Mouse (Mus musculus) fibroblast of lung, adult 2 months (primary cell): Measurements from ENCODE around the gene Necab3.

Source experiments
- DNase-seq: peaks from one replicate; pipeline ENCODE4 v3.0.0-alpha.2; 2011; ENCODE audit warnings: low read depth

The Necab3 gene

DNA sequence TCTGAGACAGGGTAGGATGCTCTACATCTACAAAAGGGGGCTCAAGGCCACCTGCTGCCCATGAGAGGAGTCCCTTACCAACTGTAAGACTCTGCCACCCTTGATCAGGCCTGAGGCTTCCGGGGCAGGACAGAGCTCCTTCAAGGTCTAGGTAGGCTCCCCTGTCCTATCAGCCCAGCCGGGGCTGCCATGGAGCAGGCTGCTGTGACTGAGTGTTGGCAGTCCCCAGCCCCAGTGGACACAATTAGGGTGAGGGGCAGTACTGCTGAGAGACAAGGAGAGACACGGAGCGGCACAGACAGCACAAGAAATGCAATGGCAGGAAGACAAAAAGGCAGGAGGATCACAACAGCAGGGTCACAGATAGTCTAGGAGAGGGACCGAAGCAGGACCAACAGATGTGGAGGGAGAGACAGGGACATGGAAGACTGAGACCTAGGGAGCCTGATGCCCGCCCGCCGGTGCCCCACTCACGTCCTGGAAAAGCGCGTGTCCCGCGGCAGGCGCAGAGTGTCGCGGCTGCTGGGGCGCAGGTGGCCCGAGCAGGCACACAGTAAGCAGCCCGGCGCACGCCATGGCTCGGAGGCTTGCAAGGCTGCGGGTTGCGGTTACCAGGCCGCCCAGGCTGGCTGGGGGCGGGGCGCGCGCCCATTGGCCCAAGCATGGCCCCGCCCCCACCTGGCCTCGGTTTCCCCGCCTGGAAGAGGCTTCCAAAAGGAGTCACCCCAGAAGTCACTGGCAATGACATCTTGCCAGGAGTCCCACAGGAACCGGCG is at the start of gene Necab3:
TSS of gene Necab3 (minus strand) at position 627 of the 776 bp plus-strand sequence.
- DNase-seq: no peak

DNA sequence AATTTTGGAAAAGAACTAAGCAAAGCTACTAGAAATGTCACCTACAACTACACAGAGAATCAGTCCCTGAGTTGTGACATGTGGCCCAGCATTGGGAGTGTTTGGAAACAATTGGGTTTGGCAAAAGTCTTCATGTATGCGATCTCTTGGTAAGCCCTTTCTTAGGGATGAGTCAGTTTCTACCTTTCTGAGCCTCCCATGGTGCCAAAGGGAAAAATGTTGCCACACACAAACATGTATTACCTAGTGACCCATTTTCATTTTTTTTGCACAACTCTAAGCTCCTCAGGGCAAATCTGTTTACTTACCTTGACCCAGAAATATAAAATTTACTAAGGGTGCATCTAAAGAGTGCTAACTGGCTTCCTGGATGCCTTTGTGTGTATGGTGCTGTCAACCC is 48.3 kb upstream of the Necab3 start:
- no peak for DNase-seq

DNA sequence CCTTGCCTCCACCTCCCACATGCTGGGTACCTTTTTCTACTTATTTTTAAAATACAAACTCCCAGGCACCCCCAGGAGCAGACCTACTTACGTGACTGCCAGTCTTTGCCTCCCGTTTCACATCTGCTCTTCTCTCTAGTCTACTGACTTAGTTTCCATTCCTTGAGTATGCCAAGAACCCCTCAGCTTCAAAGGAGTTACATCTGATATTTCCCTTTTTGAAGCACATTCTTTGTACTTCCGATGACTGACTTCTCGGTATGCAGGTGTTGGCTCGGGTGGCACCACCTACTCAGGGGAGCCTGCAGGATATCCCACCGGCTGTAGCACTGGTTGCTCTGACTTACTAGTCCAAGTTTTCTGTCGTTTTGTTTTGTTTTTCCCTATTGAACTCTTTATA is 45.5 kb upstream of the Necab3 start:
- DNase-seq: no peak

DNA sequence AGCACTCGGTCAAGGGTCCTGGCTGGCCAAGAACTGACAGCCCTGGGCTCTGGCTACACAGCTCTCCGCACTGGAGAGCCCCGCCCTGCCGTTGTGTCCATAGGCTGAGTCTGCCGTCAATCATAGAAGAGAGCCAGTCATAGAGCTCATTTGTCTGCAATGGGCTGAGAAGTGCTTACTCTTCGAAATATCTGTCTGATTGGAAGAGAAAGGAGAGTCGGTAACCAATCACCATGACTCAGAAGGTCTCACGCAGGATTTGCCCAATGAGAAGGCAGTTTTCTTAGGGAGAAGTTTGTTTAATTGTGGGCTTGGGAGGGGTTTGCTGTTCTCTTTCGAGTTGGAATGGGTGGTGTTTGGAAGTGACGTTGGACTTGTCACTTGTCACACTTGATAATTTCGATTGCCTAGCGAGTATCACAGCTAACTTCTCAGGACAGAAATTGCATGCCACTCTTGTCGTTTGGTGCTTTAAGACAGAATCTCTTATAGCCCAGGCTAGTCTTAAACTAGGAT is 45.0 kb upstream of the Necab3 start, which contains the start of gene Pxmp4:
TSS of gene Pxmp4 (minus strand) at position 71 of the 516 bp plus-strand sequence.
- DNase-seq: peak; percentile 96

DNA sequence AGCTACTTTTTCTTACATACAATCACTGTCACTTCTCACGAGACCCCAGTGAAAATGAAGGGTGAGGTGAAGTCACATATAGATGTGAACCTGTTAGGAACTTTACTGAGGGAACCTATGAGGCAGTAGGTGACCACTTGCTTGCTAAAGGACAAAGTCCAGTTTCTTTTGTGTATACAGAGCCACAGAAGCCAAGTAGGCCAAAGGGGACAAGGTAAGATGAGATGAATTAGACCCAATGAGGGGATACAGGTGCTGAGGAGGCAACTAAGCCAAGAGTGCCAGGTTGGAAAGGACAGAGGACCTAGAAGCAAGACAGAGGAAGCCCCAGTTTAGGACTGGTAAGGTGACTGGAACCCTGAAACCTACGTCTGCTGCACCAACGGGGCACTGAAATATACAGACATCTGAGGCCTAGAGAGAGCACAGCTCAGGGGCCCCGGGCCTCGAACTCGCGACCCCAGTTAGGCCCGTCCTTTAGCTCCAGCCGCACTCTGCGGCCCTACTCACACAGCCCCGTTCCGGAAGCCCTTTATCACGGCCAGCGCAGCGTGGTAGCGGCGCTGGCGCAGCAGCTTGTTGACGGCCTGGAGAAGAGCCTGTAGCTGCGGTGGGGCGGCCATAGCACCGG is 44.4 kb upstream of the Necab3 start:
- no peak for DNase-seq

DNA sequence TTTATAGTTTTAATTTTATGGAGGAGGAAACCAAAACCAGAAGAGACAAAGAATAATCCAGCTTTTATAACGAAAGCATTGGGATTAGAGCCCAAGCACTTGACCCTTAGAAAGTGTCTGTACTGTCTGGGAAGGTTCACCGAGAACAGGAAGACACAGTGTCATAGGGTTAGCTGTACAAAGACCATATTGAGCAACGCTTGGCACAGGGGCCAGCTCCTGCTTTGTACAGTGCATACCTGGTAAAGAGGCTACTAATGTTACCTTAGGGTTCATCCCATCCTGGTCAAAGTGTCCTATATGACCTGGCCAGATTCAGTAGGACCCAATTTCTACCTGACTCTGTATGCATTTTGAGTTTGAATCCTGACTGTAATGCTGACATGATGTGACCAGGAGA is 42.6 kb upstream of the Necab3 start:
- DNase-seq: no peak

DNA sequence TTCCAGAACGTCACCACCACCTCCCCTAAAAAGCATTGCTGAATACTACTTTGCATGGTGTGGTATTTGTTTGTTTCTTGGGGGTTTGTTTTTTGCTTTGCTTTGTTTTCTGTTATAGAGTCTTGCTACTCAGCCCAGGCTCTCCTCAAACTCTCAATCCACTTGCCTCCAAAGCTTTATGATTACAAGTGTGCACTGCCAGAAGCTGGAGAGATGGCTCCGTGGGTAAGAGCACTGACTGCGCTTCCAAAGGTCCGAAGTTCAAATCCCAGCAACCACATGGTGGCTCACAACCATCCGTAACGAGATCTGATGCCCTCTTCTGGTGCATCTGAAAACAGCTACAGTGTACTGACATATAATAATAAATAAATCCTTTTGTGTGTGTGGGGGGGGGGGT is 41.9 kb upstream of the Necab3 start:
- DNase-seq: no peak

DNA sequence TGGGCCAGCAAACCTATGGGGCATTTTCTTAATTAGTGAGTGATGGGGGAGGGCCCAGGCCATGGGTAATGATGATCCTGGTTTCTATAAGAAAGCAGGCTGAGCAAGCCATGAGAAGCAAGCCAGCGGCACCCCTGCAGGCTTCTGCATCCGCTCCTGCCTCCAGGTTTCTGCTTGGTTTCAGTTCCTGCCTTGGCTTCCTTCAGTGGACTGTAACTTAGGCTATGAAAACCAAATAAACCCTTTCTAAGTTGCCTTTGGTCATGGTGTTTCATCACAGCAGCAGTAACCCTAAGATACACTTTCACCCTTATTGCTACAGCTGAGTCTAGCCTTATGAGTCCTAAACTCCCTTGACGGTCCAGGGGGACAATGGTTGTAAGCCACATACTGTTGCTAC is 38.7 kb upstream of the Necab3 start:
- DNase-seq: no peak

DNA sequence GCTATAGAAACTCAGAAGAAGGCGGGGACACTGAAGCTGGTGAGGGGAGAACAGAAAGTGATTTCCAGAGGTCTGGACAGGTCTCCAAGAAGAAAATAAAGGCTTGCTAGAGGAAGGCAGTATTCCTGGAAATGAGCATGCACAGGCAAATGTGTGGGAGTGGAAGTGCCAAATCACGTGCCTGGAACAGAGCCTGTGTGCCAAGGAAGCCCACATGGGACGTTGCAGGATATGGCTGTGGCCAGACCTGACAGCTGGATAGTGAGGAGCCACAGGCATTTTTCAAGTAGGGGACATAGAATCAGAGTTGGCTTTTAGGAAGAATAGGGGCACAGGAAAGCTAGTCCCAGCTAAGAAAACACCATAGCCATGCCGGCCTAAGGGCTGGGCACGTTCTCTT is 37.1 kb upstream of the Necab3 start:
- DNase-seq: no peak

DNA sequence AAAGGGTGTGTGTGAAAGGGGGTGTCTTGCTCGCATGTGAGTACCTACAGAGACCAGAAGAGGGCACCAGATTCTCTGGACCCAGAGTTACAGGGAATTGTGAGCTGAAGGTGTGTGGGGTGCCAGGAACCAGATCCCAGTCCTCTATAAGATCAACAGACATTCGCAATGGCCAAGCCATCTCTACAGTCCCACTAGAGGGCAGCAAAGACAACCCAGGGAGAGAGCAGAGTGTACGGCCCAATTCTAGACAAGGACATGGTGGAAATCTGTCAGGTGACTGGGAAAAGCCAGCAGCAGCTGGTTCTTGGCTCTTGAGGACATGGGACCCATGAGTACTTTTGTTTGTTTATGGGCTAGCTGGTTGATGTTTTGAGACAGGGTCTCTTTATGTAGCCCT is 34.3 kb upstream of the Necab3 start:
- DNase-seq: no peak

DNA sequence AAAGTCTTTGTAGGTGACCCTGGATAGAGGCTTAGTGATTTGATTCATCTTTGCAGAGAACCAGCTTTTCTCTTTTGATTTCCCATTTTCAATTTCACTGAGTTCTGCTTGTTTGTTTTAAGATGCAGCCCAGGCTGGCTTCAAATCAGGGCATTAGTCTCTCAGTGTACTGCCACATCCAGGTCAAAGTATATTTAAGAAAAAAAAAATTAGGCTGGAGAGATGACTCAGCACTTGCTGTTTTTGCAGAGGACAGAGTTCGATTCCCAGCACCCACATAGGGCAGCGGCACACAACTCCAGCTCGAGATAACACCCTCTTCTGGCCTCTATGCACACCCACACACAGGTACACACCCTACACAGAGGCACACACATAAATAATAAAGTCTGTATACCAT is 32.5 kb upstream of the Necab3 start:
- DNase-seq: no peak

DNA sequence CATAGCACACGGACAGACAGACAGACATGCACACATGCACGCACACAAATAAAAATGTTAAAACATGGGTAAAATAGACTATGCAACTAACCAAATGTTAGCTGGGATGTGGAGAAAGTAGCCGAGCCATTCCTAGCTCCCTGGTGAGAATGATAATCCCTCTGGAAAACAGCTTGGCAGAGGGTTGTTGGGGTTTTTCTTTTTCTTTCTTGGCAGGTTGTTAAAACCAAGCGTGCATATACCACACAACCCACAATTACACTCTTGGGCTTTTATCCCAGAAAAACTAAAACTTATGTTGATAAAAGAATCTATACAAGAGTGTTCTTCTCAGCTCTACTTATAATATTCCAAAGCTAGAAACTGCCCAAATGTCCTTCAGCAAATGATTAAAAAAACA is 30.4 kb upstream of the Necab3 start:
- DNase-seq: no peak

DNA sequence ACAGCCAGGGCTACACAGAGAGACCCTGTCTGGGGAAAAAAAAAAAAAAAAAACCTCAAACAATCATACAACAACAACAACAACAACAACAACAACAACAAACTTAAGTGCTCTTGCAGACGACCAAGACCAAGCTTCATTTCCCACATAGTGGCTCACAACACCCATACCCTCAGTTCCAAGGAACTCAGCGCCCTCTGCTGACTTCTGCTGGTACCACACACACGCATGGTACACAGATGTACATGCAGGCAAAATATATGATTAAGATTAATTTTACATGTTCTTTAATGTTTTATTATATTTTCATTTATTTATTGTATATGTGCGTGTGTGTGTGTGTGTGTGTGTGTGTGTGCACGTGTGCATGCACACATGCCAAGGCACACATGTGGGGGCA is 27.7 kb upstream of the Necab3 start:
- DNase-seq: no peak

DNA sequence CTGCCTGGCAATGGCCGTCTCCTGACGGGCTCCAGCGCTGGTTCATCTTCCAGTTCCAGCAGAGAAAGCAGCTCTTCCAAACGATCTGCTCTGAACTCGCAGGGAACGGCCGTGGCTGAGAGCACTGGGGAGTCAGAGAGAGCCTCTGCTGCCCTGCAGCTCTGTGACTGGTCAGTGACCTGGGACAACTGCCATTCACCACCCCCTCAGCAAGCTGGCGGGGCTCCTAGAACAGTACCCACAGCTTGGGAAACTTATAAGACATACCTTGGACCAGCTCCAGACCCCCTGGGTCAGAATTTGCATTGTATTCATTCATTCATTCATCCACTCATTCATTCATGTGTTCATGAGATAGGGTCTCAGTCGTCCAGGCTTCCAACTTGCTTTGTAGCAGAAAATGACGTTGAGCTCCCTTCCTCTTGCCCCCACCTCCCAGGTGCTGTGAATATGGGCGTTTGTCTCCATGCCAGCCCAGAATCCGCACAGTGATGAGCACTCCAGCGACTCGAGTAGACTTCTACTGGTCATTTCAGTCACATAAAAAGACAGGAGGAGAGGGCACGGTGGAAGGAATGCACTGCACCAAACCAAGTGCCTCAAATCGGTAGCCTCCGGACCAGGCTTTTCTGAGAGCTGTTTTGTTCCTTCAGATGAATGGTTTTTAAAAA is 26.4 kb upstream of the Necab3 start:
- DNase-seq: no peak

DNA sequence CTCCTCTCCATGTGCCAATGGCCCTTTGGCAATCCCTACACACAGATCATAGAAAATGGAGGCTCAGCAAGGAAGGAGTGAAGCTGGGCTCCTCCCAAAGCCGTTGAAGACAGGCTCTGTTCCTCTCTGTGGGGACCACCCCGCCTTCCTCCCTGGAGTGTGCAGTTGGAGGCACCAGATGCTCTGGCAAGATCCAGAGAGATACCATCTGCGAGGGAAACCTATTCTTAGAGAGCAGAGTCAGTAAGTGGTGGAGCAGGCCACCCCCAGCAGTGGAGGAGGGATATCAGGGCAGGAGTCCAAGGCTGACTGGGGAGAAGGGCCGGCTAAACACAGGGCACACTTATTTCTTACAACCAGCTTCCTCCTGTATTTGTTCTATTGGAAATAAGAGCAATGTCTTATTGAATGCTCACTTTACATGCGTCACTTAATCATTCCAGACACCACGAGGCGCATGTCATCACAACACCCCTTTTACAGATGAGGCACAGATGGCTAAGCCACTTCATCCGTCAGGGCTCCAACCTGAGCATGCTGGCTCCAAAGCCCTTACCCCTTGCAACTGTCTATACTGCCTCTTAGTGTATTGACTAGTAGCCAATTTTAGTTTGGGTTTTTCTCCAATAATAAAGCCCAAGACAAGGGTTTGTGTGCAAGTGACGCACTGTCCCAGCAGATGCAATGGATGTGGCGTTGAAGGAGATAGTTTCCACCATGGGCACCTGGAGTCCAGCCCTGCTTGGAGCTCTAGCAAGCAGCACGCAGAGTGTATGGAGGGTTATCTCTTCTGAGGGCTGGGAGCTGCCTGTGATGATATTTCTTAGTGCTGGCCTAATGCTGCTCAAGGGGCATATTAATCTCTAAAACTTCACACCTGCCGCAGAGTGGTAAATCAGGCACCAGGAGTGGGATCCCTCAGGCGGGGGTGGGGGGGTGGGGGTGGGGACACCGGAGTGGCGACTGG is 25.5 kb upstream of the Necab3 start:
- DNase-seq: no peak

DNA sequence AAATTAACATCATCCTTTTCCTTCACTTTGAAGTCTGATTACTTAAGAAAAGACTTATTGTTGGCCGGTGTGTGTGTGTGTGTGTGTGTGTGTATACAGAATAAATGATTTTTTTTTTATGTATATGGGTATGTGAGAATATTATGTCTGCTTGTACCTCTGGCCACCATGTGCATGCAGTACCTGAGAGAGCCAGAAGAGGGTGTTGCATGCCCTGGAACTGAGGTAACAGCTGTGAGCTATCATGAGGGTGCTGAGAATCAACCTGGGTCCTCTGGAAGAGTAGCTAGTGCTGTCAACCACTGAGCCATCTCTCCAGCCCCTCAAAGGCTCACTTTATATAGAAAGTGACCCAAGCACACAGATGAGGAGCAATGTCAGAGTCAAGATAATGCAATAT is 22.7 kb upstream of the Necab3 start:
- no peak for DNase-seq

DNA sequence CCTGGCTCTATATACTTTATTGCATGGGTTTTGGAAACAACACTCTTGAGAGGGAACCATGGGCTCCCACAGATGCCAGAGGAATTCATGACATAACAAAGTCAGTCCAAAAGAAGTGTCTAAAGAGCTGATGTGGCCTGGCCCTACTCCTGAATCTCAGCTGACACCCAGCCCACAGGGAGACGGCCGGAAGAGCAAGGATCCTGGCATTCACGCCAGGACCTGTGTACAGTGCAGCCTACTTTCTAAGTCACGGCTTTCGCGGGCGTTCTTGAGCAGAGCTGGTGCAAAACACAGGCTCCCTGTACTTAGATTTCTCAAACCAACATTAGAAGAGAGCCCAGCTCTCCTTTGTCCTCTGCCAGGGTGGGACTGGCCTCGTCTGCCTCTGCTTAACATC is 21.9 kb upstream of the Necab3 start:
- DNase-seq: peak; percentile 46

DNA sequence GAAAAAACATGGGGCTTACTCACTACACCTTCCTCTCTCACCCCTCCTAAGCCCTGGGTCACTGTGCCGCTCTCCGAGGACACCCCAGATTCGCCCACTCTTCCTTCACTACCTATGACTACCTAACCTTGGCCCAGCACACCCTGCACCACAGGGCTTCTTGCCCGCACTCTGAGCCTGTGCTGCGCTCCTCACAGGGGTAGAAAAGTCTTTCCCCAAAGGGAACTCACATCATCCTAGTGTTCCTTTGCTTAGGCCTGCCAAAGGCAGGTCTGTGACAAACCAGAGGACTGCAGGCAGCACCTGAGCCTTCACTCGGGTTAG is 19.0 kb upstream of the Necab3 start:
- no peak for DNase-seq

DNA sequence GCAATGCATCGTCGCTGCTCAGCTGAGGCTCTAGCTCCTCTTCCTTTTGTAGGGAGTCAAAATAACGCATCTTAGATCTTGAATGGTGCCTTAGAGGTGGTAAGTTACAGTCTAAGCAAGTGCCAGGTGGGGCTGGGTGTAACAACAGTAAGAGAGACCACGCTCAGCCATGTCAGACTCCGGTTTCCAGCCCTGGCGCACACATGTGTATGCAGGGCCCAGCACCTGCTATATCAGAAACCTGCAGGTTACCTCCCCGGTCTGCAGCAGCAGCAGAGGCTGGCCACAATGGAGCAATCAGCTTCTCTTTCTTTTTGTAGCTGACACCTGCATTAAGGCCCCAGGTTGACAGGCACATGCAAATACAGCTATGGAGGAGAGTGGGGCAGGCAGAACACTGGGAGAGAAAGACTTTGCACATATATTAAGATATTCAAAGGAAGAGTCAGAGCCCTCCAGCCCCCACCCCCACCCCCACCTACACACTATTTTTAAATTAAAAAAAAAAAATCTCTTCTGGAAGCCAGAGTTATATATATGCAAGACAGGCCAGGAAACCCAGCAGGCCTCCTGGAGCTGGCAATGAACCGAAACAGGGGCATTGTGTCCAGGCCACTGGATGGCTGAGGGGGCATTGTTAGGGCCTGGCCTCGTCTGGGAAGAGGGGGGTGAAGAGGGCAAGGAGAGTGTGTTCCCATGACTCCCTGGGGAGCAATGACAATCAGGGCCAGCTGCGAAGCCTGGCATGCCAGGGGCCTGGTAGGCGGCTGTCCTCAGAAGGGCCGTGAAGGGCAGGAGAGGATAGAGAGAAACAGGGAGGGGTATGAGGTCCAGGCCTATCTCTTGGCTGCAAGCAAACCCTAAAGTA is 18.4 kb upstream of the Necab3 start:
- no peak for DNase-seq

DNA sequence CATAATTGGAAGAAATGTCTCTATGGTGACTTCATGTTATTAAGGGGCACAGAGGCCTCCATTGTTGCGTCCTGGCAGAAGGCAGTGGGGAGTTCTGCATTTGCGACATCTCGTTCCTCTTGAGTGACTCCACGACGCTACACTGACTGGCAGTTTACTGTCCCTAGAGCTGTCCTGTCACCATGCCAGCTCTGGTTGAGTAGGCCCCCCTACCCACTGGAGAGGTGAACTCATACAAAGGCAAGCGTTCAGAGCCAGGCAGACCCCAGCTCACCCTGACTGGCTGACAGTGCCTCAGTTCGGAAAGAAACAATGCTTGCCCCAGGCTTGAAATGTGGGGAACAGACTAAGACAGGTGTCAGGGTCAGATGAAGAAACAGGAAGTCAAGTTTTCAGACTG is 15.6 kb upstream of the Necab3 start:
- DNase-seq: no peak

DNA sequence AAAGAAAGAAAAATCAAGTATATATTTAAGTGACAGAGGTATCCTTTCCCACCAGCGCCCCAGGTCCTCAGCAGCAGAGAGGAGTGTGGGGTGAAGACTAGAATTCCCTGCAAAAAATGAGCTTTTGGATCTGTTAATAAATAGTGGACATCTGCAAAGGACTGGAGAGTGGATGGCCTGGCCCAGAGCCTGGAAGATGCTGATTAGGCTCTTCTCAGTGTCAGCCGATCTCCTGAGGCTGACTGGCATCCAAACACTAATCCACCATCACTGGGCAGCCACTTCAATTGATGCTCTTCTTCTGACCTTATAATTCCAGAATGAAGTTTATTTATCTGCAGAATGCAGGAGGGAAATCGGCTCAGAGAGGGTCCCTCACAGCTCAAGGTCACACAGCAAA is 14.3 kb upstream of the Necab3 start:
- no peak for DNase-seq
